Mouse (Mus musculus) layer of hippocampus, adult 18-20 months (tissue): ENCODE results near the gene Lrtm2. TPM values are rescaled to one million over a fixed set of nuclear protein-coding genes. Genes with fewer than 3 reads are reported as not detected.

Experiments used
- DNase-seq, 2 experiments: peaks; one replicate each; pipeline ENCODE4 v3.0.0; 2022; ENCODE audit warnings: low spot score in 2 of 2
- total RNA-seq, 2 experiments: library from RNA; stranded (reverse); gene quantifications; 2 replicates each; pipeline ENCODE4 v1.2.3; 2021

Lrtm2 gene
- total RNA-seq, 2 experiments from 2014 or later, result 44.3 to 47.4 TPM

DNA sequence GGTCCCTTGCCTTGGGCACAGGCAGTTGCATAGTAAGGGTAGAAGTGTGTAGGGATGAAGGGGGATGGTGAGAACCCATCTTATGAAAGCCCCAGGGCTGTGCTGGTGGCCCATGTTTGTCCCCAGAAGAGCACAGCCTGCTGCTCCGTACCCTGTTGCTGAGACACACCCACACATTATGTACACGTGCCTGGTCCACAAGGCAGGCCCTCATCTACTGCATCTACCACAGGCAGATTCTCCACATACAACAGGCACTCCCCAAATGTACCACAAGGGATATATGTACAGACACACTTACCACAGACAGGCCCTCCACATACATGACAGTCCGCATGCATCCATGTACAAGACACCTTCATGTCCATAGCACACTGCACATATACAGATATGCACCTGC lies 6.7 kb upstream of the Lrtm2 start:
- no peak for DNase-seq

DNA sequence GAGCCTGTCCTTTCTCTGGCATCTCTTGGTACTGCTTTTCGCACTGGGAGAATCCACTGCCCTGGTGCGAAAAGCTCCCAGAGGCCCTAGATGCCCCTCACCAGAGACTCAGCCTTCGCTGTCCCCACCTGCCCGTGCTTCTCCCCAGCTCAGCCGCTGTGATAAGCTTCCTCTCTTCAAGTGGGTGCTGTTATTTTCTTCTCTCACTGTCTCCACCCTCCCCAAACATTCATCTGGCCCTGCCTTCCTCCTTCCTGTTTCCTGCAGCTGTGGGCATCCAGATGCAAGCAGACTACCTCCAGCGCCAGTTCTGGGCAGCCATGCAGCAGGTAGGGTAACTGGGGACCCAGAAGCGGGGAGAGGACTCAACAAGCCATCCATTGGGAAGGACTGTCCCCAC lies 5.6 kb upstream of the Lrtm2 start:
- no peak for DNase-seq

DNA sequence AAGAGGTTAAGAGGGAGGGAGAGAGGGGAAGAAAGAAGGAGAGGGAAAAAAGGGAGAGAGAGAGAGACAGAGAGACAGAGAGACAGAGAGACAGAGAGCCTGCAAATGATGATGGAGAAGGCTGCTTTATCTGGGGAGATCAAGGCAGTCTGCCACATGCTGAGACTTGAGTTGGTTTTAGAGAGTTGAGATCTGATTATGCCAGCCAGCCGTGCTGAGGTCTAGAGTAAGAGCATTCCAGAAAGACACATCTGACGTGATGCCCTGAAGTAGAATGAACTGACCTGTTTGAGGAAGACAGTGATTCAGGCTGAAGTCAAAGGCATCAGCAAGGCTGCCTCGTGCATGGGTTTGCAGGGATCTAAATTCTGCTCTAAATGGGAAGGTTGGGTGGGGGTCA lies 3.3 kb upstream of the Lrtm2 start:
- no peak for DNase-seq

DNA sequence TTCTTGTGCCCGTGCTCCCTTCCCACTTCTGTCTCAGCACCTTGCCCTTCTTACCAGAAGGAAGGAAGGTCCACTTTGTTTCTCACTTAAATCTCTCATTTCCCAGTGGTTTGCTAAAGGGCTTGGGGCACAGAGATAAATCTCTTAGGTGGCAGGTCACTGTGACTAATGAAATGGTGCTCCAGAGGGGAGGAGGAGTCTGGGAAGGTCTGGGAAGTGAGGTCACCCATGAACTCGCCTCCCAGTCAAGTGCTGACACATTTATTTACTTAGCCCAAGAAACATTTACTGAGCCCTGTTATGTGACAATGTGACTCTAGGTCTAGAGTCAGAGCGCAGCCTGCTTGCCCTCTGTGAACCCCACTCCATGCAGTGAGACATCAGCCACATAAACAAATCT lies 2.6 kb upstream of the Lrtm2 start:
- no peak for DNase-seq

DNA sequence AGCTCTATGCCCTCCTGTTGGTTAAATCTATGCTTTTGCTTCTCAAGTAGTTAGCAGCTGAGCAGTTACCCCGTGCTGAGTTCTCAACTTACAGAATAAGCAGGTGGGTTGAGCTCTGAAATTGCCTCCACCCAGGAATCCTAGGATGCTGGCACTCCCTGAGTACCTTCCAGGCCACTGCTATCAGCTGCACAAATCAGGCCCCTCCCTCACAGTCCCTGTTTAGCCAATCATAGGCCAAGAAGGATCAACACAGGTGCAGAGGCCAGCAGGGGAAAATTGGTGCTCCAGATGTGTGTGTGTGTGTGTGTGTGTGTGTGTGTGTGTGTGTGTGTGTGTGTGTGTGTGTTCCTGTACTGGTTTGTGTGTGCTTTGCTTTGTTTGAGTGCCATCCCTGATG lies 1.5 kb upstream of the Lrtm2 start:
- DNase-seq, result no peak

DNA sequence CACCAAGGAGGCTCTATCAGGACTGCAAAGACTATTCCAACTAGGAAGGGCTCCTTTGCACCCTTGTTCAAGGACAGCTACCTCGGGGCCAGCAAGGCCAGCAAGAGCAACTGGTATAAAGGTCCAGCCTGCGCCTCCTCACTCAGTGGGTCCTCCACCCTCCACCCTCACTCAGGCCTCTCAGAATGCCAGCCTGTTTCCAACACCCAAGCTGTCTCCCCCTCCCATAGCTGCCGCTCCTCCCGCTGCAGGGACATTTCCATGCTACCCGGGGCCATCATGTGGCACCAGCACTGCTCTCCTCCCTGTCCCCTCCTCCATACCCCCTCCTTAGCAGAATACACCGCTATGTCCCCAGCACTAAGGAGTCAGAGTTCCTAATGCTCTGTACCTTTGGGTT lies 630 bp downstream of the Lrtm2 start:
- peak in 1 of 2 experiments; percentile 42 for DNase-seq

DNA sequence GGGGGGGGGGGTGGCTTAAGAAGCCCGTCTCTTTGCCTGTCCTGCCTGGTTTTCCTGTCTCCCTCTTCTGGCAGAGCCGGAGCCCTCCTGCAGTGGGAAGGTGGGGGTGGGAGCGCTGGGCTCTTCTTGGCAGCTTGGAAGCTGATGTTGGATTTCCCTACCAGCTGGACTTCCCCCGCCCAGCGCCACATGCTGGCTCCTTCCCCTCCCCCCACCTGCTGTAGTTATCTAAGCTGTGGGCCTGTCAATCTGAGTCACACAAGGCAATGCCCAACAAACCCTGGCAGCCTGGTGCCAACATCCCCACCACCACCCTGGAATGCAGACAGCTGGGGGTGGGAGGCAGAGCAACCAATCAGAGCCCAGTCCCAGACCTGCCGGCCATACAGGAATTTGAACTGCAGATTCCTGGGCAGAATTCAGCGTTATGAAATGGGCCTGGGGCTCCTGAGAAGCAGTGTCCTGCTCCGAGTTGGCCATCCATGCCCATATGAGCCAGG lies 1.3 kb downstream of the Lrtm2 start:
- DNase-seq, result peak; percentile 87 to 91

DNA sequence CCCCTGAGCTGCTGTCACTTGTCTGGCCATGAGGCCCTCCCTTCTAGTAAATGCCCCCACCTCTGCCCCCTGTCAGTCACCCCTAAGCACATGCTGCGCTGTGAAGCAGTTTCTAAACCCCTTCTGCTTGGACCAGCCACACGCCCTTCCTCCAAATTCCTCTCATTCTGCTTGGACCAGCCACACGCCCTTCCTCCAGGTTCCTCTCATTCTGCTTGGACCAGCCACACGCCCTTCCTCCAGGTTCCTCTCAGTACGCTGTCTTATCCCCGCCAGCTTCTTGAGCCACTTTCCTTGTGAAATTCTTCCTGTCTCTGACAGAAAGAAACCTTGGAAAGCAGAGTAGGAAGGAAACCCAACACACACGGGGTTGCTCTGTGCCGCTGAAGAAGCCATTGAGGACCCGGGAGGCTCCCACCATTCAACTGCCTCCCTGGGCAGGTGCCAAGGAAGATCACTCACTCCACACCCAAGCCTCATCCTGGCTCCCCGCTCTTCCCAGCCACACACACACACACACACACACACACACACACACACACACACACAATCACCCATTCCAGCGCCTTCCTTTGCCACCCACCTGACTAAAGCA lies 1.9 kb downstream of the Lrtm2 start:
- peak in 1 of 2 experiments; percentile 28 for DNase-seq

DNA sequence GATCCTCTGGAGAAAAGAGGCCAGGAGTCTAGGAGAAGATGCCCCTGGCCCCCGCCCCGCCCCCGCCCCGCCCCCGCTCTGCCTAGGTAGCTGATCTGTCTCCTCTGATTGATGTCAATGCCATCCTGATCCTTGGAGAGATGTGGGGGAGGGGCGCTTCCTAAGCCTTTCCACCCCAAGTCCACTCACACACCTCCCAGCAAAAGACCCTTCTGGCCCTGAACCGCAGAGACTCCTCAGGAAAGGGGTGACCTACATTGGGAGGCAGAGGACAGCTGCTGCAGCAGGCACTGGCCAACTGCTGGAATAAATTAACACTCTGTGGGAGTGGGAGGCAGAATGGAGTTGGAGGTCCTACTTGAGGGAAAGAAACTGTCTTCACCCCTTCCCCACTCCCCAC lies 4.0 kb downstream of the Lrtm2 start:
- no peak for DNase-seq

DNA sequence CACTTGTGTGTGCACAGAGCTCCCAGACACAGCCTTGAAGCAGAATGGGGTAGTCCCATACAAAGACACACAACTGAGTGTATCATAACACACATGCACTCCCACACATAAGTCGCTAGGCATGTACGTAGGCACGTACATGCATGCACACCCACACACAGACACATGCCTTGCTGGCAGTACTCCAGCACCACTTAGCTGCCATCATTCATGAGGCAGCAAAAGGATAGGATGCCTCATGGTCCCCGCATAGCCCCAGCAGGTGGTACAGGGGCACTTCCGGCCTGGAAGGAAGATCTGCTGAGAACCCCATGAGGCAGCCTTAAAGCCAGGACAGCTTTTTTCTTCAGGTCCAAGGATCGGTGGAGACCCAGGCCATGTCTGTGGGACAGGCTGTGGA lies 4.6 kb downstream of the Lrtm2 start:
- DNase-seq, result peak in 1 of 2 experiments; percentile 39

DNA sequence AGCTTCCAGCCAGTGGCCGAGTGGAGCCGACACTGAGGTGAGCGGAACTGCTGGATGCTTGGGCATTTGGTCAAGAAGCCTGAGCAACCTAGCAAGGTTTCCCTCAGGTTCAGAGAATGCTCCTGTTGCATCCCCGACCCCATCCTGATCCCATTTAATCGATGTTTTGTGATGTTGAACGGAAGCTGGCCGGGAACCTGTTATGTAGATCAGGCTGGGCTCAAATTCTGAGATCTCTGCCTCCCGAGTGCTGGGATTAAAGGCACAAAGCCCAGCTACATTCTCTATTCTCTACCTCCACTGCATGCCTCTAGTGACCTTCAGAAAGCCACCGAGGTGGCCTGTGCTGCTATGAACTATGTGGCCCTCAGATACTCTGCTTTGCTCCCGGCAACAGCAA lies 5.8 kb downstream of the Lrtm2 start:
- DNase-seq, result no peak

DNA sequence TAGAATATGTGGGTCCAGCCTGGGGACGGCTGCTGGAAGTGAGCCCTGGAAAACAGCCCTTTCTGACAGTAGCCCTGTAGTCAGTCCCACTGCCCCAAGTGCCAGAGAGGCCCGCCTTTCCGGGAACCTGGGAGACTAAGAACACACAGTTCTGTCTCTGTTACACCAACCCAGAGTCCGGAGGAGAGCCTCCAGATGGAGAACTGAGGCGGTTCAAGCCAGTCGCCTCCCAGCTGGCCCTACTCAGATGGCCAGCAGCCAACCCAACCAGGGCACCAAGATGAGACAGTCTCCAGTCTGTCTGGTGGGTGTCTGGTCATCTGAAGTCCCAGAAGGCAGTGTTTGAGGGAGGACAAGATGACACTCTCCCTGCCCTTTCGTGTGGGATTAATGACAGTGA lies 8.8 kb downstream of the Lrtm2 start:
- DNase-seq, result no peak

DNA sequence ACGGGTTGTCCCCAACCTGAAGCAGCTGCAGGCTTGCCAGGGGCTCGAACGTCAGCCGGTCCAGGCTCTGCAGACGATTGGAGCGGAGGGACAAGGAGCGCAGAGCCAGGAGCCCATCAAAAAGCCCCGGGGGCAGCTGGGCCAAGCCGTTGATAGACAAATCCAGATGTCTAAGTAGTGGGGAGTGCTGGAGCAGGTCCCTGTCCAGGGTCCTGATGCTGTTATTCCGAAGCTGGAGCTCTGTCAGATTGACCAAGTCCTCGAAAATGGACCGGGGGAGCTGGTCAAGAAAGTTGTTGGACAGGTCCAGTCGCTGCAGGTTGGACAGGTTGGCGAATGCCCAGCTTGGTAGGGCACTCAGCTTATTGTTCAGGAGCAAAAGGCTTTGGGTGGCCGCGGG lies 10.1 kb downstream of the Lrtm2 start:
- no peak for DNase-seq

DNA sequence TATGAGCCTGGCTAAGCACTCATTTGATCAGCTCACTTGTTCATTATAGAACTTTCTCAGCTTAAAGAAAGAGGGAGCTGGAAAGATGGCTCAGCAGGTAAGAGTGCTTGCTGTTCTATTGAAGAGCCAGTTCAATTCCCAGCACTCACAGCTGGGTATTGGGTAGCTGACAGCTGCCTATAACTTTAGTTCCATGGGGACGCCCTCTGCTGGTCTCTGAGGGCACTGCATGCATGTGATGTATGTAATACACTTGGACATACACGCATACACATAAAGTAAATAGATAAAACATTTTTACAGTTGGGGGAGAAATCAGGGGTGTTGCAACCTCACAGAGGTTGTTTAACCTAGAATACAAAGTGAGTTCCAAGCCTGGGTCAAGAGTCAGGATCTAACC lies 11.2 kb downstream of the Lrtm2 start:
- DNase-seq, result no peak

DNA sequence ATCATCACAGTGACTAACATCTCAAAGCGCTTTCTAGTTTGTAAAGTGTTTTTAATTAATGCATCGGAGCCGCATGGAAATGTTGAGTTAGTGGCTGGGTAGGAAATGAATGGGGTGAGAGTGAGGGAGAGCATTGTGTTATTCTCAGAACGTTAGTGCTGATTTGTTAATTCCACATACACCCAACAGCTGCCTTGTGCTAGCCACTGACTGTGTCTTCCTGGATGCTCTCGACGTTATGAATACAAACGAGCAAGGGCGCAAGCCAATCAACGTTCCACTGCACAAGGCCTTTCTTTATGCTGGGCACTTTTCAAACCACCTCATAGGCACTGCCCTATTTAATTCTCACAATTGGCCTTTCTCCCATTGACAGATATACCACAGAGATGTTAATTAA lies 11.8 kb downstream of the Lrtm2 start:
- no peak for DNase-seq

DNA sequence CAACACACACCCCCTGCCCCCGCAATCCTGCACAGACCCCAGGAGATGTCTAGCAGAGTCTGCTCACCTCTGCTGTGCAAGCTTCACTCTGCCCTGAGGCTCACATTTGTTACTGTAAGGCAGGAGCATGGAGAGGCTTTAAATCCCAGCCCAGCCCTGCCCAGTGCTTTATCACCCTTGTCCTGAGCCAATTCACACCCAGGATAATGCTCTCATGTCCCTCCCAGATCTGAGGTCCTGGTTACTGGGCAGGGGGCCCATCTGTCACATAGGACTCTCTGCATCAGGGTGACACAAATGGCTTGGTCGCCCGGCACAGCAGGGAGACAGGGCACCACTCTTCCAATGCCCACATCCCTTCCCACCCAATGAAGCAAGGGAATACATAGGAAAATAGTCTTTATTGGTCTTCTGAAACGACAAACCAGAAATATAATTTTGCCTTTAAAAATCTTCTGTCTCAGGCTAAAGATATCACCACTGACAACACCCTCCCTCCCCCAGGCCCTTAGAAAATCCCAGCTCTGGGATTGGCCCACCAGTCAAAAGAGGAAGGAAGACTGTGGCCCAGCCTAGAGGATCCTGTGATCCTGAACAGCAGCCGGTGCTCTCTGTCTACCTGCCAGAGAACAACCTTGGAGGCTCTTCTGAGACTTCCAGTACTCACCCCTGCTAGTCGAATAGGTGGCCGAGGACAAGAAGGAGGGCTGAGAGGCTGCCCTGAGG lies 15.7 kb downstream of the Lrtm2 start:
- no peak for DNase-seq

DNA sequence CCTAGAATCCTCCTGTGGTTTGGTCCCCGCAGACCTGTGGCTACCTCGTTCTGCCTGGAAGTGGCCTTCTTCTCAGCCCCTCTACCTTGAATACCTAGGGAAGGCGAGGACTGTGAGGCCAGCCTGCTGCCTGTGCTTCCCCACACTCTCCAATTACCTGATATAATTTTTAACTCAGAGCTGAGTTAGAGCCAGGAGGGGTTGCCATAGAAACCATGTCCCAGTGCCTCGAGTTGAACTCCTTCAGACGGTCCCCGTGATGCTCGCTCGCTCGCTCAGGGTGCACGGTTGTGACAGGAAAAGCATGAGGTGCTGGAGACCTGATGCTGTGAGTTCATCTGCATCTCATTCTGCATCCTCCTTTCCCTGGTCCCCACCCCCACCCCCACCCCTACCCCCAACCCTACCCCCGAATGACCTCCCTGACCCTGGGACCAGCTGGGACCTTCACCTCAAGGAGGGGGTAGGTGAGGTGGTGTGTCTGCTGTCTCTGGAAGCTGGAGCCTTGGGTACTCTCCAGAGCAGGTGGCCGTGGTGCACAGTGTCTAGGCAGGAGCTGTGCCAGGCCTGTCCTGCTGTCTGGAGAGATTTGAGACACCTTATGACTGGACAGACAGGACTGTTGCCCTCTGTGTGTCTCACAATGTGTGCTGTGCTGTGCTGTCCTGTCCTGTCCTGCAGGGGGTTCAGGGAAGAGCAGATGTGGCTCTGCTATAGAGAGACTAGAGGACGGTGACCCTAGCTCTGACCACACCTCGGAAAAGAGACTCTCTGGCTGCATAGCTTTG lies 16.8 kb downstream of the Lrtm2 start:
- peak in 1 of 2 experiments; percentile 41 for DNase-seq

DNA sequence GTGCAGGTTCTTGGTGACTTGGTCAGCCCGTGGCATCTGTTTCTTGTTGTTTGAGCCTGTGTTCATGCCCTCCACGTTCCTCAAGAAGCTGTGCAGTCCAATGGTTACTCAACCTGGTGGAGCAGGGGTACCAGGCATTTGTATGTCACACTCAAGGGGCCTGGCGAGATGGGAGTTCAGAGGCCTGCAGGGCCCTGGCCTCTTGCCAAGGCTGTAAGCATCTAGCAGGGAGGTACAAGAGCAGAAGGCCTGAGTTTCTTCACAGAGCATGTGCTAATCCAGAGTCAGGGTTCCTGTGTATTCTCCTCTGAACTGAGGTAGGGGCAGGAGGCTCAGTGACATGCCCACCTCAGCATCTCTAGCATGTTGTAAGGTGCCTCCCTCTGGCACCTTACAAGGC lies 17.5 kb downstream of the Lrtm2 start:
- no peak for DNase-seq

DNA sequence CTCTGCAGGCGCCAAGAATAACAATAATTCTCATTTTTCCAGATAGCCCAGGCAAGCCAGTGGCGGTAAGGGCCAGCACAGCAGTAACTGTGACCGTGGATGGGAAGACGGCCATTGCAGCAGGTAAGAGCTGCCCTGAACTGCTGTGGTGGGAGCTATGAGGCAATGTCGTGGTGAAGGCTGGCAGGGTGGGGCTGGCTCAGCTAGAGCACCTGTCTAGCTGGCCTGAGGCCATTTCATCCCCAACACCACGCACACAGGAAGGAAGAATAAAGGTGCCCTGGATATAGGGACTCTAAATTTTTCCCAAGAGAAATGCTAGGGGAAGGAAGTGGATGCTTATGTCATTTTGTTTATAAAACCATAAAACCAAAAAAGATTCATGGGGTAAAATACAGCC lies 18.2 kb downstream of the Lrtm2 start:
- DNase-seq, result no peak

DNA sequence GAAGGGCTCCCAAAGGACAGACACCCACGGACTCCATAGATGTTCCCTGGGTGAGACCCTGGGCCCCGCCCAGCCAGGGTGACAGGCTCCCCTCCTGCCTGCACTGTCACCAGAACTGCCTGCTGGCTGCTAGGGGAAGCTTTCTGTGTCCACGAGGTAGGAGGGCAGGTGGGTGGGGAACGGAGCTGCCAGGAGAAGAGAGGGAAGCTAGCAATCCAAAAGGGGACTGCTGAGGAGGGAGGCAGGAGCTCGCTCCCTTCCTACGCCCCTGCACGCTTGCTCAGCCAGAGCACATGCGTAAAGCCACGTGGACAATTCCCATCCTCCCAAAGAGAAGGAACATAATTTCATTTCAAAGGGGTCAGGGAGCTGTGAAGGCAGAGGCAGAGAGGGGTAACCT lies 20.4 kb downstream of the Lrtm2 start:
- peak in 1 of 2 experiments; percentile 58 for DNase-seq

DNA sequence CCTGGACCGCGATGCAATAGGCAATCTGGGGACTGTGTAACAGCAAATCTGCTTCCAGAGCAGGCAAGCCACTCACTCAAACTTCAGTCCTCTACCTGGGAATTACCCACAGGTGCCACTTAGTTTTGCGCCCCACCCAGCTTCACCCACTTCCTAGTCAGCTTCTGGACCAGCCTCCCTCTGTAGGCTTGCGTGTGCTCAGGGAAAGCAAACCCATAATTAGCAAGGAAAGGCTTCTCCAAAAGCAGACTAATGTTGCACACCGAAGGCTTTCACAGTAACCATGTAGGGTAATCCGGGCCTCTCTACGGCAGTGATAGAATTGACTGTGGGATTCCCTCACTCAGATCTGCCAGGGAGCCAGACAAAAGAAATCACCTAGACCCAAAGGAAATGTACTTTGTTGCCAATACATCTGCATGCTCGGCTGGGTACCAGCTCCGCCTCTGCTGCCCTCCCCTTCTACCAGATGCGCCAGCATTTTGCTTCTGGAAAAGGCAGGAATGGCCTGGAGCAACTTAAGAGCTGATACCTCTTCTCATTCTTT lies 22.6 kb downstream of the Lrtm2 start:
- DNase-seq, result no peak

DNA sequence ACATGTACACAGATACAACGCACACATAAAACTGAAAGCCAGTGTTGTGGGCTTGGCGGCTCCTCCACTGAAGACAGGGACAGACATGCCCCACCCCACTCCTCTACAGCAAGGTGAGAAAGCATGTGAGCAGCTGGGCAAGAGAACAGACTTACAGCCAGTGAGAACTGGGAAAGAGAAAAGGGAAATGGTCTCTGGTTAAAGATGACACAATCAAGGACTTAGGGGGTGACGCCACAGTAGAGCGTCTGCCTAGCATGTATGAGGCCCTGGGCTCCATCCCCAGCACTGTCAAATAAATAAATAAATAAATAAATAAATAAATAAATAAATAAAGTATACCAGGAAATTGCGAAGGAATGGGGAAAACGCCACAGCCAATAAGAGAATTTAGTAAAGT lies 27.2 kb downstream of the Lrtm2 start:
- no peak for DNase-seq
